Mouse (Mus musculus) brain, embryonic 14.5 days (tissue): ENCODE results near the gene Pdxk.

Source experiments
- CTCF ChIP-seq: fragments of 200-500 bp; IDR thresholded peaks from 2 replicates; pipeline ENCODE4 v1.5.1; 2012; ENCODE audit warnings: inconsistent platforms, mild to moderate bottlenecking, moderate library complexity, borderline replicate concordance; ENCODE audit not compliant: insufficient read depth, insufficient read length; ENCODE audit errors: extremely low read depth
- POLR2A ChIP-seq: fragments of 200-500 bp; IDR thresholded peaks from 2 replicates; pipeline ENCODE4 v1.6.1; 2012; ENCODE audit warnings: mild to moderate bottlenecking, inconsistent platforms, borderline replicate concordance; ENCODE audit not compliant: poor library complexity, insufficient read depth, insufficient read length, severe bottlenecking; ENCODE audit errors: extremely low read depth

GRCm38 (mm10) chr10:78401127-78401526, 63.6 kb downstream of the Pdxk start:
- TF ChIP-seq CTCF (no peak), POLR2A (no peak)
